Mouse (Mus musculus) lung, embryonic 14.5 days (tissue): ENCODE measurements at regions not wholly inside any gene's neighbourhood (a gene's known extent, or its start where the extent isn't known, plus 50 kb on each side); places are given as distances from the start of the nearest gene placed in this dataset.

ENCODE experiments used
- ATAC-seq: fragments of 200-750 bp; cut with Nextera tagmentation; 2 replicates; pipeline ENCODE4 v1.8.0; 2017; ENCODE audit warnings: mild to moderate bottlenecking, moderate TSS enrichment, moderate library complexity; ENCODE audit not compliant: insufficient read depth
- DNase-seq: peaks from one replicate; pipeline ENCODE4 v3.0.0-alpha.2; 2015
- H3K27ac ChIP-seq: fragments of 300-500 bp; sonication (generic); 2 replicates; pipeline ENCODE4 v1.5.1; 2014; ENCODE audit warnings: low read depth, mild to moderate bottlenecking, moderate library complexity
- H3K27me3 ChIP-seq: fragments of 300-500 bp; sonication (generic); 2 replicates; pipeline ENCODE4 v1.6.1; 2014; ENCODE audit warnings: low read length, control low read depth; ENCODE audit not compliant: insufficient read depth
- H3K36me3 ChIP-seq: fragments of 300-500 bp; sonication (generic); 2 replicates; pipeline ENCODE4 v1.6.1; 2014; ENCODE audit warnings: control low read depth; ENCODE audit not compliant: insufficient read depth
- H3K4me1 ChIP-seq: fragments of 300-500 bp; sonication (generic); 2 replicates; pipeline ENCODE4 v1.6.1; 2014; ENCODE audit warnings: antibody characterized with exemption, control low read depth; ENCODE audit not compliant: insufficient read depth
- H3K4me2 ChIP-seq: fragments of 300-500 bp; sonication (generic); 2 replicates; pipeline ENCODE4 v1.6.1; 2014; ENCODE audit warnings: mild to moderate bottlenecking
- H3K4me3 ChIP-seq: fragments of 300-500 bp; sonication (generic); 2 replicates; pipeline ENCODE4 v1.5.1; 2014; ENCODE audit warnings: low read depth, low read length
- H3K9ac ChIP-seq: fragments of 300-500 bp; sonication (generic); 2 replicates; pipeline ENCODE4 v1.6.1; 2014
- H3K9me3 ChIP-seq: fragments of 300-500 bp; sonication (generic); 2 replicates; pipeline ENCODE4 v1.6.1; 2016; ENCODE audit warnings: low read depth, low read length, control low read depth
- CTCF ChIP-seq: IDR thresholded peaks from 2 replicates; pipeline ENCODE4 v1.5.1; 2016; ENCODE audit warnings: antibody characterized with exemption, low read depth
- WGBS: fragments of 180-500 bp; shearing (Covaris S2); extraction: QIAGEN DNeasy Blood & Tissue Kit; methylation state at CpG from one replicate; pipeline ENCODE4 v1.1.7; 2014; 5-methylcytosine and 5-hydroxymethylcytosine counted together

DNA sequence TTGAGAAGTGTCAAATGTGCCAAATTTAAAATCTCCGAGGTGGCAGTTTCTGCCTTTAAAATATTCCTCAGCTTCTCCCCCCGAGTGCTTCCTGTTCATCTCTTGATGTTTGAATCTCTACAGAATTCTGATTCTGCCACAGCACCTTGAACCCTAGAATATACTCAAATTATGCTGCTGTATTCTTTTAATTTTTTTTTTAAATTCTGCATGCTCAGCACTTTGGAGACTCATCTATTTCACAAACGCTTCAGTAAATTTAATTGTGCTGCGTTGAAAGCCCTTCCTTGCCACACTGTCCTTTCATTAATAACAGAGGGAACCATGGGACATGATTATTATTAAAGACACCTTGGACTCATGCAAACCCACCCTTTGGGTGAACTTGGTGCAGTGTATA, 408.8 kb upstream of the Ubash3b start:
- Histone ChIP-seq H3K4me3 (no peak overlapping the region), H3K9ac (no peak overlapping the region), H3K36me3 (no peaks in the 10 kb centered on the region), H3K4me1 (no peaks in the 10 kb centered on the region), H3K27me3 (no peaks in the 10 kb centered on the region), H3K27ac (no peak overlapping the region), H3K9me3 (no peaks in the 10 kb centered on the region), H3K4me2 (no peak overlapping the region)
- ATAC-seq, result no peak
- 81% methylated on average over 4 of the region's 4 CpGs for WGBS
- no peak for TF ChIP-seq CTCF
- no peak for DNase-seq

DNA sequence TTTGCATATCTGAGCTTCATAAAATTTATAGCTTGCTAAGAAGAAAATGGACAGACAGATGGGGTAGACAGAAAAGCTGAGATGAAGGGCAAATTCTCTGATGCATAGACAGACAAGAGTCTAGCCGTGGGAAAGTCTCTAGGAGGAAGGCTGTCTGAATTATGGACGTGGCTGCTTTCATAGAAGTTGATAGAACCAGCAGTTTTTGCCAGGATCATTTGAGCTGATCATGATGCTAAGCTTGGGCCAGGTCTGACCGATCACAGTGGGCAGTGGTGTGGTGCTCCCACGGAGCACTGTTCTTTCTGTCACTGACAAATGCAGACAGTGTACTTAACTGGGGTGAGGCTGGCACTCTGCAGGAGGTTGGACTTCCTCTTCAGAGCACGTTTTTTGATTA, 405.0 kb upstream of the Ubash3b start:
- DNase-seq (no peak), ATAC-seq (no peak)
- WGBS, result 59% methylated on average over 5 of the region's 5 CpGs
- Histone ChIP-seq H3K4me3 (no peak overlapping the region), H3K4me1 (no peaks in the 10 kb centered on the region), H3K9ac (no peak overlapping the region), H3K9me3 (no peaks in the 10 kb centered on the region), H3K36me3 (no peaks in the 10 kb centered on the region), H3K27me3 (no peaks in the 10 kb centered on the region), H3K4me2 (no peak overlapping the region), H3K27ac (no peak overlapping the region)
- no peak for TF ChIP-seq CTCF

DNA sequence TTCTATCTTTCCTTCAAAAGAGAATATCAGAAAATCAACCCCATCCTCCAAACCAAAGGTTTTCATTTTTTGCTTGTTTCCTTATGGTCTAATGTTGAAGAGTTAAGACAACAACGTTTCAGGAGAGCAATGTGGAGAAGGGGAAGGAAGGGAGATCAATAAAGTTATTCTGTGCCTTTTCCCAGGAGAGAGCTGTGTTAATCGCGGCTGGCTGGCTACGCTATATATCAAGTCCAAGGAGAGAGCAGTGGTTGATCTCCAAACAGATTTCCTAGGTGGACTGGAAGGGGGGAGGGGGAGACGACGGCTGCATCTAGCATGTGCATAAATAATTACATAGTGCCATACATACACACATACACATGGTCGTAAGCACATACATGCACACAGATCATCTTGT, 404.3 kb upstream of the Ubash3b start:
- 77% methylated on average over 7 of the region's 7 CpGs for WGBS
- Histone ChIP-seq H3K36me3 (no peaks in the 10 kb centered on the region), H3K27ac (no peak overlapping the region), H3K4me1 (no peaks in the 10 kb centered on the region), H3K4me3 (no peak overlapping the region), H3K4me2 (no peak overlapping the region), H3K9ac (no peak overlapping the region), H3K27me3 (no peaks in the 10 kb centered on the region), H3K9me3 (no peaks in the 10 kb centered on the region)
- TF ChIP-seq CTCF, result no peak
- DNase-seq, result no peak
- ATAC-seq, result no peak

DNA sequence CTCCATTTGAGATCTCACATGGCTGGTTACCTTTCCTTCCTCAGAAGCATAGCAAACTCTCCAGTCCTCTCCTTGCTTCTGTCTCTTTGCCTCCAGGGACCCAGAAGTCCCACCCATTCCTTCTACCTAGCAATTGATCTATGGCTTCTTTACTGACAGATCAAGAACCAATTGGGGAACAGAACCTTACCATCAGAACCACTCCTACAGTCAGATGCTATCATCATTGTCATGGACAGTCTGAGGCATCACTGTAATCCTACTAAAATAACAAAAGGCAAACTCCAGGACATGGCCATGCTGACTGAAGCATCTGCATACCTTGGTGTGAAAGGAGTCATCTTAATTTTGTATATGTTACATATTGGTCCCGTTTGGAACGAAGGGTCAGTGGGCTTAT, 401.9 kb upstream of the Ubash3b start:
- H3K4me3 ChIP-seq, result no peak overlapping the region

DNA sequence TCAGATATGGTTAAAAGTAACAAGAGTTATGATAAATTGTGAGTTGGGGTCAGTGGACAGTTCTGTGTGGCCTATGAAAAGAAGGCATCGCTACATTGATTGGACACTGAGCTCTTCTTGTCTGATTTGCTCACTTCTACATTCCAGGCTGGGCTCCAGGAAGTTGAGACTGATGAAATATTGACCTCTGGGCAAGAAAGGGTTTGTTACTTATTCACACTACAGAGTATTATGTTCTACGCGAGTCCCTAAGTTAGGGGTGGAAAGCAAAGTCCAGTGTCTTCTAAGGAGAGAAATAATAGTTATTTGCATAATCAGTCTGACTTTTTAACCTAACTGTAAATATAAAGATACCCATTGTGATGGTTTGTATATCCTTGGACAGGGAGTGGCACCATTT, 397.0 kb upstream of the Ubash3b start:
- Histone ChIP-seq H3K4me3 (no peak overlapping the region), H3K4me1 (no peaks in the 10 kb centered on the region), H3K27ac (no peak overlapping the region), H3K9ac (no peak overlapping the region), H3K4me2 (no peak overlapping the region), H3K36me3 (no peaks in the 10 kb centered on the region), H3K27me3 (no peaks in the 10 kb centered on the region), H3K9me3 (no peaks in the 10 kb centered on the region)
- no peak for TF ChIP-seq CTCF
- no peak for ATAC-seq
- DNase-seq, result no peak
- WGBS, result 93% methylated on average over 3 of the region's 3 CpGs

More for the DNA sequence above, 401.9 kb upstream of the Ubash3b start:
- no peaks in the 10 kb centered on the region for H3K27me3 ChIP-seq
- no peak overlapping the region for H3K4me2 ChIP-seq
- no peak for ATAC-seq
- H3K9me3 ChIP-seq, result no peaks in the 10 kb centered on the region
- no peak for TF ChIP-seq CTCF
- DNase-seq, result no peak
- H3K27ac ChIP-seq, result no peak overlapping the region
- H3K36me3 ChIP-seq, result no peaks in the 10 kb centered on the region
- no peaks in the 10 kb centered on the region for H3K4me1 ChIP-seq
- H3K9ac ChIP-seq, result no peak overlapping the region
- WGBS, result 78% methylated on average over 2 of the region's 2 CpGs

DNA sequence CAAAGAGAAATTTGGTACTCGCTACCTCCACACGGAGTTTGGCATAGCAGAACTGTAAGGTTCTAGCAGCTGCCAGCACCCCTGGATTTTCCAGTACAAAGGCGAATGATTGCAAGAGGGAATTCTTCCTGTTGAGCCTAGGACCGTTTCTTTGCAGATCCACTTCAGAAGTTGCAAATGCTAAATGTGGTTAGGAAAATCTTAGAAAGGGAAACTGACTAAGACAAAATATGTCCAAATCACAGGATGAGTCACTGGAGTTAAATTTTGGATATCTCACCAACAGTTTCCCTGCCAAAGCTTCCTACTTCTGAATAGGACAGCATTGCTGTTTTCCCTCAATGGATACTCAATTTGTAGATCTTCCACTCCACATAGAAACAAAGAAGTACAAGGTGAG, 395.4 kb upstream of the Ubash3b start:
- no peaks in the 10 kb centered on the region for H3K4me1 ChIP-seq
- H3K27me3 ChIP-seq, result no peaks in the 10 kb centered on the region
- H3K4me3 ChIP-seq, result no peak overlapping the region
- 82% methylated on average over 4 of the region's 4 CpGs for WGBS
- H3K27ac ChIP-seq, result no peak overlapping the region
- ATAC-seq, result no peak
- H3K9me3 ChIP-seq, result no peaks in the 10 kb centered on the region
- no peak for TF ChIP-seq CTCF
- DNase-seq, result no peak
- H3K36me3 ChIP-seq, result no peaks in the 10 kb centered on the region
- H3K4me2 ChIP-seq, result no peak overlapping the region
- no peak overlapping the region for H3K9ac ChIP-seq

DNA sequence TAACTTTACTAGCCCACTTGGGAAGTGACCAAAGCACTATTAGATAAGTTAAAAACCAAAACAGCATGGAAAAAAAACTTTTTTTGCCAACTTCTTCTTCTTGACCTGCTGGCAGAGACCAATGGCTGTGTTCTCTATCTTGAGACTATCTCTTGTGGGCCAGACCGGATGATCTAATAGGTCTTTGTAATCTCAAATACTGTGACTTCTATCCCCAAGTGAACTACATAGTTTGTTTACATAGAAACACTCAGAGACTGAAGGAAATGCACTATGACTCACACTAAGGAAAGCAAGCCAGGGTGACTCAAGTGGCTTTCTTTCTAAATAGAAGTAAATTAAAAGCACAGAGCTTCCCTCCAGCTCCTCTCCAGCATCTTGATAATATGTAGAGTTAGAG, 384.3 kb upstream of the Ubash3b start:
- no peak overlapping the region for H3K4me2 ChIP-seq
- H3K9me3 ChIP-seq, result no peaks in the 10 kb centered on the region
- H3K4me1 ChIP-seq, result peaks cover 5% of the 10 kb centered on the region; the same call in 1 of the 2 replicates
- H3K9ac ChIP-seq, result no peak overlapping the region
- H3K27me3 ChIP-seq, result no peaks in the 10 kb centered on the region
- ATAC-seq (no peak), DNase-seq (no peak)
- no peaks in the 10 kb centered on the region for H3K36me3 ChIP-seq
- H3K27ac ChIP-seq, result no peak overlapping the region
- TF ChIP-seq CTCF, result no peak
- no peak overlapping the region for H3K4me3 ChIP-seq
- 54% methylated on average over 1 of the region's 1 CpGs for WGBS

DNA sequence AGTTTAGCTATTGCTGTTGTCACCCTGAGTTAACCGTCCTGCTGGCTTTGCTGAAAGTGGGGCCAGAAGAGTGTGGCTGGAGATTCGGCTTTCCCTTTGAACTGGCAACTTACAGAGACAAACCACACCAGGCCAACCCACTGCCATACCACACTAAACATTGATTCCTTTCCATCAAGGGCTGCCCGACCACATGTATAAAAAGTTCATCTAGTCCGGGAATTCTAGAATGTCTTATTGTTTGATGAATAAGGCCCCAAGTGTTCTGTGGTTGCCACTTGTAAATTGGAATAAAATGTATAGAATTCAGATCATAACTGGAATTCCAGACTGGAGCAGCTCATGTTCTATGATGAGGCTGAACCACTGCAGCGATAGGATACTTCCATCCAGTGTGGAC, 381.0 kb upstream of the Ubash3b start:
- H3K4me2 ChIP-seq, result no peak overlapping the region
- no peaks in the 10 kb centered on the region for H3K27me3 ChIP-seq
- DNase-seq (peak; percentile 28), ATAC-seq (no peak)
- H3K27ac ChIP-seq, result no peak overlapping the region
- peaks cover 5% of the 10 kb centered on the region; the same call in 1 of the 2 replicates for H3K4me1 ChIP-seq
- H3K36me3 ChIP-seq, result no peaks in the 10 kb centered on the region
- no peak for TF ChIP-seq CTCF
- 40% methylated on average over 5 of the region's 5 CpGs for WGBS
- H3K9ac ChIP-seq, result no peak overlapping the region
- H3K9me3 ChIP-seq, result no peaks in the 10 kb centered on the region
- no peak overlapping the region for H3K4me3 ChIP-seq
